Mouse (Mus musculus): ENCODE results near the gene Cbr4.

Cbr4 gene

GRCm38 (mm10) chr8:61550006-61550748 is 62.6 kb downstream of the Cbr4 start:
- DNase-seq (ENCODE audit: low read depth, low spot score): no peak

GRCm38 (mm10) chr8:61552221-61552620 is 64.7 kb downstream of the Cbr4 start:
- no peak for DNase-seq (ENCODE audit: low read depth, low spot score)

- DNase-seq (ENCODE audit: low read depth, low spot score): no peak
These were observed 65.3 kb downstream of the Cbr4 start for GRCm38 (mm10) chr8:61552755-61553402.

GRCm38 (mm10) chr8:61555343-61555742 is 67.8 kb downstream of the Cbr4 start:
- DNase-seq (ENCODE audit: low read depth, low spot score): no peak

- DNase-seq (ENCODE audit: low read depth, low spot score): no peak
These were observed 68.7 kb downstream of the Cbr4 start for GRCm38 (mm10) chr8:61556219-61556618.

All from retina, postnatal 7 days (tissue).